Mouse (Mus musculus) heart, adult 2 months (tissue): Measurements from ENCODE around the gene Spi1.

ENCODE experiments used
- CTCF ChIP-seq: fragments of 200-600 bp; IDR thresholded peaks from 2 replicates; pipeline ENCODE4 v1.8.1; 2022; ENCODE audit warnings: antibody characterized with exemption, mild to moderate bottlenecking, moderate library complexity
- EP300 ChIP-seq: fragments of 200-500 bp; IDR thresholded peaks from 2 replicates; pipeline ENCODE4 v1.6.1; 2011; ENCODE audit warnings: low read depth, low read length, control low read depth; ENCODE audit not compliant: insufficient read depth
- POLR2A ChIP-seq: fragments of 200-500 bp; IDR thresholded peaks from 2 replicates; pipeline ENCODE4 v1.6.1; 2011; ENCODE audit warnings: mild to moderate bottlenecking, low read depth, low read length, control low read depth; ENCODE audit not compliant: insufficient read depth

DNA sequence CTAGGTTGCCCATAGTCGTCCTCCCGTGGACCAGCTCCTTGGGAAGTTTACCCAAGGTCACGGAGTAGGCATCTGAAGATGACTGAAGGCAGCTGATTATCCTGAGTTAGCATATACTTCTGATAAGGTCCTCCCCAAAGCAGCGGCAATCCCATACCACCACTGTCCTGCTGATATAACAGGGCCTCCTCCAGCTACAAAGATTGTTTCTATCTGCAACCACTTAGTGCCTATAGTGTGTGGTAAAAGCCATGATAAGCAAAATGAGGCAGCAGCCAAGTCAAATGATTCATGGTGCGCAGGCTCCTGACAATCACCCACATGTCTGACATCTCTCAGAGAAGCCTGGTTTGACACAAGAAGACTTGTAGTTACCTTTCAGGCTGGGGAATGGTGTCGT lies 82.8 kb downstream of the Spi1 start:
- TF ChIP-seq CTCF (no peak), POLR2A (no peak), EP300 (no peak)
